Mouse (Mus musculus): ENCODE data around the gene Letmd1. TPM values are rescaled to one million over a fixed set of nuclear protein-coding genes. Genes with fewer than 3 reads are reported as not detected.

The Letmd1 gene
- polyA plus RNA-seq, 1 experiment = 42.7 TPM

- H3K27me3 ChIP-seq (replicated peaks) = no peaks in the 10 kb centered on the region
- no peak for TF ChIP-seq FLI1 (IDR thresholded peaks at IDR 0.05; ENCODE audit: low read length)
- TF ChIP-seq GATA1 (IDR thresholded peaks at IDR 0.05; ENCODE audit: borderline replicate concordance, low read length) = no peak
- peaks cover 27% of the 10 kb centered on the region for H3K36me3 ChIP-seq (replicated peaks; ENCODE audit: low read length)
- H3K4me3 ChIP-seq (replicated peaks) = no peak overlapping the region
- no peaks in the 10 kb centered on the region for H3K9me3 ChIP-seq
- H3K4me1 ChIP-seq = peaks cover 9% of the 10 kb centered on the region
These were observed 56.6 kb downstream of the Letmd1 start for GRCm38 (mm10) chr15:100525405-100525804.

- Histone ChIP-seq H3K4me3 (replicated peaks) (peak overlapping the region; percentile 60), H3K27me3 (replicated peaks) (no peaks in the 10 kb centered on the region), H3K9me3 (no peaks in the 10 kb centered on the region), H3K4me1 (peaks cover 16% of the 10 kb centered on the region), H3K36me3 (replicated peaks; ENCODE audit: low read length) (peaks cover 17% of the 10 kb centered on the region)
- TF ChIP-seq GATA1 (IDR thresholded peaks at IDR 0.05; ENCODE audit: borderline replicate concordance, low read length) = no peak
- no peak for TF ChIP-seq FLI1 (IDR thresholded peaks at IDR 0.05; ENCODE audit: low read length)
These were observed 59.1 kb downstream of the Letmd1 start for GRCm38 (mm10) chr15:100527900-100528299.

Other genes starting within 250 kb of the Letmd1 start
- gene Atf1, start 241.2 kb upstream of the Letmd1 start, polyA plus RNA-seq (2012; ENCODE audit: insufficient read depth, low replicate concordance) = 20.0 and 20.6 TPM in 2 replicates
- gene Tmprss12, start 188.2 kb upstream of the Letmd1 start, polyA plus RNA-seq (2012; ENCODE audit: insufficient read depth, low replicate concordance) = not detected in 2 replicates
- 1.7 and 9.2 TPM in 2 replicates for gene Mettl7a1, start 164.9 kb upstream of the Letmd1 start, polyA plus RNA-seq (2012; ENCODE audit: insufficient read depth, low replicate concordance)
- not detected in 2 replicates for gene Mettl7a3, start 134.1 kb upstream of the Letmd1 start, polyA plus RNA-seq (2012; ENCODE audit: insufficient read depth, low replicate concordance)
- gene Methig1, start 115.9 kb upstream of the Letmd1 start, polyA plus RNA-seq (2012; ENCODE audit: insufficient read depth, low replicate concordance) = not detected in 2 replicates
- gene Mettl7a2, start 115.8 kb upstream of the Letmd1 start, polyA plus RNA-seq (2012; ENCODE audit: insufficient read depth, low replicate concordance) = not detected in 2 replicates
- gene Higd1c, start 104.5 kb upstream of the Letmd1 start, polyA plus RNA-seq (2012; ENCODE audit: insufficient read depth, low replicate concordance) = not detected in 2 replicates
- gene Gm5475, start 46.9 kb upstream of the Letmd1 start, polyA plus RNA-seq (2012; ENCODE audit: insufficient read depth, low replicate concordance) = not detected in 2 replicates
- gene Slc11a2, start 44.0 kb upstream of the Letmd1 start, polyA plus RNA-seq (2012; ENCODE audit: insufficient read depth, low replicate concordance) = 0.62 TPM in 1 of 2 replicates, not detected in the other
- gene Csrnp2, start 26.5 kb downstream of the Letmd1 start, polyA plus RNA-seq (2012; ENCODE audit: insufficient read depth, low replicate concordance) = 0.46 TPM in 1 of 2 replicates, not detected in the other
- gene Tfcp2, start 83.0 kb downstream of the Letmd1 start, polyA plus RNA-seq (2012; ENCODE audit: insufficient read depth, low replicate concordance) = 3.0 TPM in 1 of 2 replicates, not detected in the other
- 1.6 and 2.9 TPM in 2 replicates for gene Pou6f1, start 131.0 kb downstream of the Letmd1 start, polyA plus RNA-seq (2012; ENCODE audit: insufficient read depth, low replicate concordance)
- gene Dazap2, start 146.3 kb downstream of the Letmd1 start, polyA plus RNA-seq (2012; ENCODE audit: insufficient read depth, low replicate concordance) = 28.5 and 32.0 TPM in 2 replicates
- gene Smagp, start 167.9 kb downstream of the Letmd1 start, polyA plus RNA-seq (2012; ENCODE audit: insufficient read depth, low replicate concordance) = 57.2 and 75.5 TPM in 2 replicates
- gene Bin2, start 200.5 kb downstream of the Letmd1 start, polyA plus RNA-seq (2012; ENCODE audit: insufficient read depth, low replicate concordance) = 2,082 and 2,619 TPM in 2 replicates
- 12.5 and 23.0 TPM in 2 replicates for gene Cela1, start 218.9 kb downstream of the Letmd1 start, polyA plus RNA-seq (2012; ENCODE audit: insufficient read depth, low replicate concordance)

Data from megakaryocyte, embryonic 14.5 days (primary cell).